Mouse (Mus musculus): ENCODE results near the gene Nme9. TPM values are rescaled to one million over a fixed set of nuclear protein-coding genes. Genes with fewer than 3 reads are reported as not detected.

The Nme9 gene
- polyA plus RNA-seq (2015; fragmentation: Nextera tagmentation; extraction: Ambion mirVana) = 0.55 TPM in 1 of 2 replicates, not detected in the other

DNA sequence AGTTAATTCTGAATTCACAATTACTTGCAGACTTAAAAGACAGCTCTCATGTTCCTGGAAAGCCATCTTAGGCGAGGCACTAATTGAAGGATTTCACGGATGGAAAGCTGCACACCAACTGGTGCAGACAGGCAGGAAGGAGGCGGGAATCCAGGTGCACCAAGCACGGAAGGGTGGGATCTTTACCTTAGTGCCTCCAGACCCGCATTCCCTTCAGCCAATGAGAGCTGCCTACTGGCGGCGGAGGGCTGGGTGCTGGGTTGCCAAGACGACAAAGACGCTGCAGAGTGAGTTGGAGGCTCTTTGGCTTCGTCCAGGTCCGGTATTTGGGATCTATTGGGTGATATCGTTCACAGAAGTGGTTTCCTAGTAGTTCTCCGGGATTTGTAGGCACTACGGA, at the start of gene Nme9:
TSS of gene Nme9 (plus strand) at position 315 of the 400 bp plus-strand sequence.
- ATAC-seq = peak; percentile 66
- 8% methylated on average over 14 of the region's 14 CpGs for WGBS
- H3K27ac ChIP-seq = no peak within 1 kb of the TSS
- H3K27me3 ChIP-seq = peaks cover 17% of the 10 kb centered on the region
- peak within 1 kb of the TSS; percentile 30 for H3K4me2 ChIP-seq (replicated peaks)
- no peak within 1 kb of the TSS for H3K9ac ChIP-seq (replicated peaks)
- H3K36me3 ChIP-seq = no peaks in the 10 kb centered on the region
- no peak within 1 kb of the TSS for H3K4me3 ChIP-seq (replicated peaks)
- H3K4me1 ChIP-seq (replicated peaks) = peaks cover 5% of the 10 kb centered on the region
- no peaks in the 10 kb centered on the region for H3K9me3 ChIP-seq

GRCm38 (mm10) chr9:99409280-99409679, 42.0 kb upstream of the Nme9 start:
- H3K4me2 ChIP-seq (replicated peaks) = no peak overlapping the region
- no peak for ATAC-seq
- peaks cover 2% of the 10 kb centered on the region for H3K4me1 ChIP-seq (replicated peaks)
- no peaks in the 10 kb centered on the region for H3K9me3 ChIP-seq
- no peak overlapping the region for H3K4me3 ChIP-seq (replicated peaks)
- 88% methylated on average over 3 of the region's 3 CpGs for WGBS
- H3K27ac ChIP-seq = no peak overlapping the region
- H3K36me3 ChIP-seq = peaks cover 9% of the 10 kb centered on the region; the same call in 1 of the 2 replicates
- H3K27me3 ChIP-seq = no peaks in the 10 kb centered on the region
- no peak overlapping the region for H3K9ac ChIP-seq (replicated peaks)

DNA sequence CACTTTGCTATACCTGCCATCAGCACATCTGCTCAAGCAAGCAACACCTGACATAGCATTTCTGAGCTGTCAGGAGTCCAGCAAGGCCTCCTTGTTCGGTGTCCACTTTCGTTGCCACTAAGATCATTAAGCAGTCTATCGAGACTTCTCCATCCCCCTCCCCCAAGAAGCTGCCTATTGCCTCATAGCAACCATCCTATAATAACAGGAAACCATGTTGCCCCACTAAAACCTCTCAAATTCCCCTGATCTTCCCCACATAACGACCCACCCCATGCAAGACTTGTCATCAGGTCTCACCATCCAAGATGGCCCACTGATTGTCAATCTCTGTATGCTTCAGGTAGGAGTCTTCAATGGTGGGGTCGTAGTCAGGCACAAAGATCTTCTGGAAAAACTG, 40.2 kb upstream of the Nme9 start:
- ATAC-seq = no peak
- no peaks in the 10 kb centered on the region for H3K9me3 ChIP-seq

GRCm38 (mm10) chr9:99411785-99412184, 39.5 kb upstream of the Nme9 start:
- no peaks in the 10 kb centered on the region for H3K27me3 ChIP-seq
- H3K4me2 ChIP-seq (replicated peaks) = no peak overlapping the region
- no peaks in the 10 kb centered on the region for H3K9me3 ChIP-seq
- H3K36me3 ChIP-seq = peaks cover 5% of the 10 kb centered on the region; the same call in 1 of the 2 replicates
- ATAC-seq = no peak
- no peak overlapping the region for H3K27ac ChIP-seq
- 95% methylated on average over 4 of the region's 4 CpGs for WGBS
- no peak overlapping the region for H3K4me3 ChIP-seq (replicated peaks)
- H3K4me1 ChIP-seq (replicated peaks) = peaks cover 25% of the 10 kb centered on the region
- H3K9ac ChIP-seq (replicated peaks) = no peak overlapping the region

More for the DNA sequence above, 40.2 kb upstream of the Nme9 start:
- no peak overlapping the region for H3K27ac ChIP-seq
- no peak overlapping the region for H3K4me2 ChIP-seq (replicated peaks)
- peaks cover 18% of the 10 kb centered on the region for H3K4me1 ChIP-seq (replicated peaks)
- H3K4me3 ChIP-seq (replicated peaks) = no peak overlapping the region
- no peak overlapping the region for H3K9ac ChIP-seq (replicated peaks)
- no peaks in the 10 kb centered on the region for H3K27me3 ChIP-seq
- 95% methylated on average over 5 of the region's 5 CpGs for WGBS
- peaks cover 5% of the 10 kb centered on the region; the same call in 1 of the 2 replicates for H3K36me3 ChIP-seq

DNA sequence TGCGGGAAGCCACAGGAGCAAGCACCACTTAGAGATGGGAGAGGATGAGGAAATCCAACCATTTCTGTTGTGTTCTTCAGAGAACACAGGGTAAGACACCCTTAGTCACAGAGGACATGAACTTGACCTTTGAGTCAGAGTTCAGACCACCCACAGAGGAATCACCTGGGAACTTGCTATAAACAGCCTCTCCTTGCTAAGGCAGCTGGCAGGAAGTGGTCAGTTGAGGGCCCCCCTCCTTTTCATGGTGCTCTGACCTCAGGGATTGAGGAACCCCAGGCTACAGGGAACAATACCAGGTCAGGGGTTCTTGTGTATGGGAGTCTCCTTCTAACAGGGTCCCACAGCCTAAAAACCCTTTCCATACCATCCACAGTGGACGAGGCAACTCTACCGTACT, 34.5 kb upstream of the Nme9 start:
- H3K9ac ChIP-seq (replicated peaks) = no peak overlapping the region
- H3K36me3 ChIP-seq = no peaks in the 10 kb centered on the region
- H3K4me3 ChIP-seq (replicated peaks) = no peak overlapping the region
- no peaks in the 10 kb centered on the region for H3K9me3 ChIP-seq
- no peaks in the 10 kb centered on the region for H3K27me3 ChIP-seq
- WGBS = 92% methylated on average over 3 of the region's 3 CpGs
- ATAC-seq = no peak
- peak overlapping the region; percentile 44; the same call in 1 of the 2 replicates for H3K27ac ChIP-seq
- H3K4me1 ChIP-seq (replicated peaks) = peaks cover 51% of the 10 kb centered on the region
- no peak overlapping the region for H3K4me2 ChIP-seq (replicated peaks)

- H3K4me3 ChIP-seq (replicated peaks) = no peak overlapping the region
- H3K27ac ChIP-seq = peak overlapping the region; percentile 44; the same call in 1 of the 2 replicates
- H3K27me3 ChIP-seq = no peaks in the 10 kb centered on the region
- no peaks in the 10 kb centered on the region for H3K9me3 ChIP-seq
- H3K4me2 ChIP-seq (replicated peaks) = no peak overlapping the region
- H3K36me3 ChIP-seq = no peaks in the 10 kb centered on the region
- WGBS = 62% methylated on average over 4 of the region's 4 CpGs
- ATAC-seq = peak; percentile 63
- peaks cover 56% of the 10 kb centered on the region for H3K4me1 ChIP-seq (replicated peaks)
- H3K9ac ChIP-seq (replicated peaks) = no peak overlapping the region
Observed at GRCm38 (mm10) chr9:99417288-99417846, 33.9 kb upstream of the Nme9 start.

GRCm38 (mm10) chr9:99418377-99418776, 32.9 kb upstream of the Nme9 start:
- peak overlapping the region; percentile 27; the same call in 1 of the 2 replicates for H3K27ac ChIP-seq
- 0 out of 2 replicates have a peak, but pooled peaks have one; percentile 10 for ATAC-seq
- WGBS = 58% methylated on average over 5 of the region's 5 CpGs

GRCm38 (mm10) chr9:99419951-99420701, 31.1 kb upstream of the Nme9 start:
- Histone ChIP-seq H3K9ac (replicated peaks) (no peak overlapping the region), H3K9me3 (no peaks in the 10 kb centered on the region), H3K27me3 (no peaks in the 10 kb centered on the region), H3K36me3 (no peaks in the 10 kb centered on the region), H3K27ac (no peak overlapping the region), H3K4me2 (replicated peaks) (no peak overlapping the region), H3K4me3 (replicated peaks) (no peak overlapping the region), H3K4me1 (replicated peaks) (peaks cover 73% of the 10 kb centered on the region)
- WGBS = 78% methylated on average over 8 of the region's 8 CpGs
- no peak for ATAC-seq

More at GRCm38 (mm10) chr9:99418377-99418776, 32.9 kb upstream of the Nme9 start:
- no peaks in the 10 kb centered on the region for H3K36me3 ChIP-seq
- H3K4me1 ChIP-seq (replicated peaks) = peaks cover 64% of the 10 kb centered on the region
- H3K4me3 ChIP-seq (replicated peaks) = no peak overlapping the region
- H3K27me3 ChIP-seq = no peaks in the 10 kb centered on the region
- no peak overlapping the region for H3K4me2 ChIP-seq (replicated peaks)
- H3K9ac ChIP-seq (replicated peaks) = no peak overlapping the region
- H3K9me3 ChIP-seq = no peaks in the 10 kb centered on the region

DNA sequence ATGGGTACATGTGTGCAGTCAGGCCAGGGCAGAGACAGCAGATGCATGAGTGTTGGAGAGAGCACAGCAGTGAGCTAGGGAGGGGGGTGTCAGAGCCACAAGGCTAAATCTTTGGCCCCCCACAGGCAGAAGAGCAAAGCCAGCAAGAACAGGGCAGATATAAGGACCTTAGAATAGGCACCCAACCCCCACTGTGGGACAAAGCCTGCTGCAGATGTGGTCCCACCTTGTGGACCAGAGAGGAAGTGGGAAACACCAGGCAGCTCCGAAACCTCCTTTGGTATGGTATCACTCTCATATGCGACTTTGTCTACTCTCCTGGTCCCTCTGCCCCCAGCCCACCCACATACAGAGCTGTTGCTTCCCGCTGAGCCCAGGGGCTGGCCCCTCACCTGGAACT, 29.4 kb upstream of the Nme9 start:
- ATAC-seq = no peak
- H3K27ac ChIP-seq = no peak overlapping the region
- no peaks in the 10 kb centered on the region for H3K9me3 ChIP-seq
- peaks cover 63% of the 10 kb centered on the region for H3K4me1 ChIP-seq (replicated peaks)
- whole genome bisulfite sequencing = 77% methylated on average over 3 of the region's 3 CpGs
- H3K9ac ChIP-seq (replicated peaks) = no peak overlapping the region
- no peak overlapping the region for H3K4me3 ChIP-seq (replicated peaks)
- no peak overlapping the region for H3K4me2 ChIP-seq (replicated peaks)
- no peaks in the 10 kb centered on the region for H3K27me3 ChIP-seq
- H3K36me3 ChIP-seq = no peaks in the 10 kb centered on the region

DNA sequence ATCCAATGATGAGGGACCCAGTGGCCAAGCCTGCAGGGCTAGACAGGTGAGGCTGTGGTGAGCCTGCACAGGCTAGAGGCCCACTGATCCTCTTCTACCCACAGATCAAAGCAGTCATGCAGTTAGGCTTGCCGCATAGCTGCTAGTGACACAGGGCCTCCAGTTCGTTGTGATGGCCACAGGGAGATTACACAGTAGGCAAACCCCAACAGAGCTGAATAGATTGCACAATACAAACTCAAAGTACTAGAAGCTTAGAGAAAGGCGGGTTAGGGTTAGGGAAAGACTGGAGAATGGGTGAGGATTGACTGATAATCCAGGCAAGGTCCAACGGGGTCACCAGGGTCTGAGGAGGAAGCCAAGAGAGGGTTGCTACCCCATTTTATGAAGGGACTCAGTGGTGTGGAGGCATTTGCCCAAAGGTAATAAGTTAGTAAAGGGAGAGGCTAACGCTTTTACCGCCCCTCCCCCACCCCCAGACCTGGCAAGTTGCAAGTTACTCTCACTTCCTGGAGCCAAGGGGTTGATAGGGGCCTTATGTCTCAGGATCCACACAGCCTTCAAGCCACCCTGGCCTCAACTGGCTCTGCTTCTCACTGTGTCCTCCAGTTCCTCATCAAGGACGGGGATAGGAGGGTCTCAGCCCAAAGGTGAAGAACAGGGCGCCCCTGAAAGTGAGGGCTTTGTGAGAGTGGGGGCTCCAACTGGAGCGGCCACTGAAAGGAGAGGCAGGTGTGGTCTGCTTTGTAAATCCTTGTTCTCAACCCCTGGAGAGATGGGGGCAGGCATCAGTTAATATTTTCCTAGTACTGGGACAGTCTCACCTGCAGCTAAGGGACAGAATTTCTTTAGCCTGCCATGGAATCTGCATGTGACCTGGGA, 27.3 kb upstream of the Nme9 start:
- ATAC-seq = no peak
- H3K27me3 ChIP-seq = no peaks in the 10 kb centered on the region
- no peak overlapping the region for H3K4me2 ChIP-seq (replicated peaks)
- no peak overlapping the region for H3K27ac ChIP-seq
- peaks cover 44% of the 10 kb centered on the region for H3K4me1 ChIP-seq (replicated peaks)
- WGBS = 60% methylated on average over 9 of the region's 9 CpGs
- no peak overlapping the region for H3K9ac ChIP-seq (replicated peaks)
- no peaks in the 10 kb centered on the region for H3K36me3 ChIP-seq
- no peaks in the 10 kb centered on the region for H3K9me3 ChIP-seq
- no peak overlapping the region for H3K4me3 ChIP-seq (replicated peaks)

GRCm38 (mm10) chr9:99424574-99424863, 26.8 kb upstream of the Nme9 start:
- WGBS = 82% methylated on average over 4 of the region's 4 CpGs
- H3K9me3 ChIP-seq = no peaks in the 10 kb centered on the region
- H3K27me3 ChIP-seq = no peaks in the 10 kb centered on the region
- no peak overlapping the region for H3K27ac ChIP-seq
- no peaks in the 10 kb centered on the region for H3K36me3 ChIP-seq
- no peak overlapping the region for H3K4me2 ChIP-seq (replicated peaks)
- no peak for ATAC-seq
- peaks cover 43% of the 10 kb centered on the region for H3K4me1 ChIP-seq (replicated peaks)
- no peak overlapping the region for H3K9ac ChIP-seq (replicated peaks)
- no peak overlapping the region for H3K4me3 ChIP-seq (replicated peaks)

DNA sequence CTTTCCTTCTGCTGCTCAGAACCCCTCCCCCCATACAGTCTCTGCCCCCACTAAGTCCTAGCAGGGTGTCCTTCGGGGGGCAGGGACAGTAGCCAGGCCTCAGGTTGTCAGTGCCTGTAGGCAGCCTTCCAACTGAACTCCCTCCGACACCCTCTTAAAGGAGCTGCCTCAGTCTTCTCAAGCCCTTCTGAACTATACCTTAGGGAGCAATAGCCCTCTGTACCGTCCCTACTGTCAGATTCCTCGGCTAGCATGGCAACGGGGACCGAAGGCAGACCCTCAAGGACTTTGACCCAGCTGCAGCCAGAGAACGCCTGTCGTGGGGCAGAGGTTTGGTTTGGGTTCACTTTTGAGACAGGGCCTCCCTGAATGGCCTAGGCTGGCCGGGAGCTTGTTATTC, 26.0 kb upstream of the Nme9 start:
- no peak overlapping the region for H3K27ac ChIP-seq
- ATAC-seq = 0 out of 2 replicates have a peak, but pooled peaks have one; percentile 11
- WGBS = 79% methylated on average over 9 of the region's 9 CpGs
- H3K4me1 ChIP-seq (replicated peaks) = peaks cover 42% of the 10 kb centered on the region
- H3K27me3 ChIP-seq = no peaks in the 10 kb centered on the region
- no peak overlapping the region for H3K4me2 ChIP-seq (replicated peaks)
- no peaks in the 10 kb centered on the region for H3K9me3 ChIP-seq
- no peak overlapping the region for H3K4me3 ChIP-seq (replicated peaks)
- H3K36me3 ChIP-seq = no peaks in the 10 kb centered on the region
- H3K9ac ChIP-seq (replicated peaks) = no peak overlapping the region
